Mouse (Mus musculus): Measurements from ENCODE around the gene Rabgef1. TPM values are rescaled to one million over a fixed set of nuclear protein-coding genes. Genes with fewer than 3 reads are reported as not detected.
A peak's percentile ranks its signal among the peaks of the same experiment; 100 is the strongest.

The Rabgef1 gene
- total RNA-seq, 2 experiments from 2014 or later = 35.6 to 41.5 TPM

- DNase-seq = peak; percentile 75
These were observed 481 bp downstream of the Rabgef1 start for GRCm38 (mm10) chr5:130171956-130172601.

GRCm38 (mm10) chr5:130173012-130173411 is 1.4 kb downstream of the Rabgef1 start:
- DNase-seq = no peak

GRCm38 (mm10) chr5:130177871-130178270 is 6.3 kb downstream of the Rabgef1 start:
- DNase-seq = no peak

- DNase-seq = no peak
These were observed 8.8 kb downstream of the Rabgef1 start for GRCm38 (mm10) chr5:130180362-130180761.

- DNase-seq = no peak
These were observed 10.3 kb downstream of the Rabgef1 start for GRCm38 (mm10) chr5:130181740-130182540.

DNA sequence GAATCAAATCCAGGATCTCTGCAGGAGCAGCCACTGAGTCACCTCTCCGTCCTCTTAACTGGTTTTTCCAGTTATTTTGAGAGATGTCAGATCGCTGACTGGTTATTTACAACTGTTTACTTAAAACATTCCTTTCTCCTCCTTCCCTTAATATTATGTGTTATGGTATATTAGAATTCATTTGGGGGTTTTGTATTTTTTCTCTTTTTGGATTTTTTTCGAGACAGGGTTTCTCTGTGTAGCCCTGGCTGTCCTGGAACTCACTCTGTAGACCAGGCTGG is 10.9 kb downstream of the Rabgef1 start:
- DNase-seq = no peak

DNA sequence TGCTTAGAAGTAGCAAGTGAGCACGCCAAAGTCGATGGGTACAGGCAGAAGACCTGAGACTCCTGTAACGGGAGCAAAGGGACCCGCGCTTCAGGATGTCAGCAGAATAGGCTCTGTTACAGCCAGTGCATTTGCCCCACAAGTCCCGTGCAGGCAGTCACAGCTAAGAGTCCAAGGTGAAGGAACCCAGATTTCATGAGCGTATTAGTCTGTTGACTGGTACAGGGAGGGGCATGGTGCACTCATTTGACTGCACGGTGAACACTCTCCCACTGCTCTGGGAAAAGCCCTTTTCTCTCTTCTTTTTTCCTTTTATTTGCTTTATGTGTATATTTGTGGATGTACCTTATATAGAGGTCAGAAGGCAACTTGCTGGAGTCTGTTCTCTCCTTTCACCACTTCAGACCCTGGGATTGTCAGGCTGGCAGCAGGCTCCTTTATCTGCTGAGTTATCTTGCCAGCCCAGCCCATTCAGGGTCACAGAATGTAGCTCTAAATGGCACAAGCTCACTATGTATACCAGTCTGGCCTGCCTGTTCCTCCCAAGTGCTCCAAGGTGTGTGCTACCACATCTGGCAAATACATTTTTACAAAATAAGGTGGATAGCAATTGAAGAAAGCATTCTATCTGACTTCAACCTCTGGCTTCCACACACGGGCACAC is 12.7 kb downstream of the Rabgef1 start:
- peak; percentile 53 for DNase-seq

DNA sequence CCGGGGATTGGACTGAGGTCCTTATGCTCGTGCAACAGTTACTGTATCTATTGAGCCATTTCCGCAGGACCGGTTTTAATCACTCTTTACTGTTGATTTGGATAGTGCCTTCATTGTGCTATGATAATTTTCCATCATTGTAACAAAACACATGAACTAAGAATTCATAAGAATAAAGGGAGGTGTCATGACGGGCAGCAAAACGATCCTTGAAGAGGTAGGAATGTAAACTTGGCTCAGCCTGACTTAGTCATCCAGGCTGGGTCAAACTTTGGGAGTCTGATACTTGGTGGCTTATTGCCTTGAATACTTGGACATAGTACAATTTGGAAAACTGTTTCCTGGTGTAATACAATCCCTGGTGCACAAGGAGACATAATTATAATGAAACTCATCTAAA is 13.7 kb downstream of the Rabgef1 start:
- no peak for DNase-seq

DNA sequence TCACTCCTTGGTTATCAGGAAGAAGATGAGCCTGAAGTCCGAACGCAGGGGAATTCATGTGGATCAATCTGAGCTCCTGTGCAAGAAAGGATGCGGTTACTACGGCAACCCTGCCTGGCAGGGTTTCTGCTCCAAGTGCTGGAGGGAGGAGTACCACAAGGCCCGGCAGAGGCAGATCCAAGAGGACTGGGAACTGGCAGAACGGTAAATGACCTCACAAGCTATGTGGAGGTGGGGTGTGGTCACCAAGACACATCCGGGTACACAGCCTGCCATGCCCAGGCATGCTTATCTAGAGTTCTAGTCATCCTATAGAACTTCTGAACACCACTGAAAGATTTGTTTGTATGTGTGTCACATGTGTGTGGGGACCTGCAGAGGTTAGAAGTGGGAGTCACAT is 15.8 kb downstream of the Rabgef1 start:
- peak; percentile 16 for DNase-seq

GRCm38 (mm10) chr5:130190909-130191308 is 19.3 kb downstream of the Rabgef1 start:
- no peak for DNase-seq

- DNase-seq = no peak
These were observed 20.3 kb downstream of the Rabgef1 start for GRCm38 (mm10) chr5:130191865-130192264.

DNA sequence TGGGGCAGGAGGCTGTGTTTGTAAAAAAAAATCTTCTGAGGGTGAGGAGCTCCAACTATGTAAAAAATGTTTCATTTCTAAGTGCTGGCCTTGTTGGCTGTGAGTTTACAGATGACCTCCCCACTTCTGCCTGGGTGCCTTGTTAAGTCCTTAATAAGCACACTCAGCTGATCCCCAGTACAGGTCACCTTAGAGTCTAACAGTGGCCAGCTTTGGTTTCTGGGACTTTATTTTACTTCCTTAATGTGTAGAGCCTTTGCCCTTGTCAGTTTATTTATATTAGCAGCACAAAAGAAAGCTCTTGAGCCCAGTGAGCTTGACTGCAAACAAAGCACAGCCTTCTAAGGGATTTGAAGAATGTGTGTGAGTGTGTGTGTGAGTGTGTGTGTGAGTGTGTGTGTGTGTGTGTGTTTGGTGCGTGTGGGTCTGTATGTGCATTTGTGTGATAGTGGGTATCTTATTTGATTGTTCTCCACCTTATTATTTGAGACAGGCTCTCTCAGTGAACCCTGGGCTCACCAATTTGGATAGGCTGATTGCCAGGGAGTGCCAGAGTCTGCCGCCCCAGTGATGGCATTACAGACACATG is 20.9 kb downstream of the Rabgef1 start:
- DNase-seq = no peak

DNA sequence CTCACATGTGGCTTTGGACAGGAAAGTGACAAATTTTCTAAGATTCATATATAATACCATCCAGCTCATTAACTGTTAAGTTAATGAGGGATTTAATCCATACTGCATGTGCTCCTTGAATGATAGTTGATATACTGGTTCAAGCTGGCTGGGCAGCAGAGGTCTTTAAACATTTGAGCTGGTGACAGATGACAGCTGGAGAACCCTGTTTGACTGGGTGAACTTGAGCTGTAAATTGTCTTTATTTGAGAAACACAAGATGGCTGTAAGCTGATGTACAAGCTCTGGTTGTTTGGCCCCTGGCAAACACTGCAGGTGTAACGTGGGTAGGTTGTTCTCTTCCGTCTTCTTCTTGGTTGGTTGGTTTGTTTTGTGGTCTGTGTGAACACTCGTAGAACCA is 22.2 kb downstream of the Rabgef1 start:
- DNase-seq = no peak

GRCm38 (mm10) chr5:130196307-130196706 is 24.7 kb downstream of the Rabgef1 start:
- DNase-seq = no peak

- no peak for DNase-seq
These were observed 25.9 kb downstream of the Rabgef1 start for GRCm38 (mm10) chr5:130197454-130197853.

DNA sequence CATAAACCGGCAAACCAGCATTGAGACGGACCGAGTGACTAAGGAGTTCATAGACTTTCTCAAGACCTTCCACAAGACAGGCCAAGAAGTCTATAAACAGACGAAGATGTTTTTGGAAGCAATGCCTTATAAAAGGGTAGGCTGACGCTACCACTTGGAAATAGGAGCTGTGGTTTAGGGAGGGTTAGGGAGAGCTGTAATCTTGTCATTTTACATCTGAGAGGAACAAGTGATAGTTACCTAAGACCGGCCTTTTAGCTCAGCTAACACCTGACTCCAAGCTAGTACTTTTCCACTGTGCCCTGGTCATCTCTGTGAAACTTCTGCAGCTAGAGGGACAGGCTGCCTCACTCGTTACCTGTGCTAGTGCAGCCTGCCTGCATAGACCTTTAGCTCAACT is 26.4 kb downstream of the Rabgef1 start:
- no peak for DNase-seq

- peak; percentile 60 for DNase-seq
These were observed 28.8 kb downstream of the Rabgef1 start for GRCm38 (mm10) chr5:130200233-130201029.

DNA sequence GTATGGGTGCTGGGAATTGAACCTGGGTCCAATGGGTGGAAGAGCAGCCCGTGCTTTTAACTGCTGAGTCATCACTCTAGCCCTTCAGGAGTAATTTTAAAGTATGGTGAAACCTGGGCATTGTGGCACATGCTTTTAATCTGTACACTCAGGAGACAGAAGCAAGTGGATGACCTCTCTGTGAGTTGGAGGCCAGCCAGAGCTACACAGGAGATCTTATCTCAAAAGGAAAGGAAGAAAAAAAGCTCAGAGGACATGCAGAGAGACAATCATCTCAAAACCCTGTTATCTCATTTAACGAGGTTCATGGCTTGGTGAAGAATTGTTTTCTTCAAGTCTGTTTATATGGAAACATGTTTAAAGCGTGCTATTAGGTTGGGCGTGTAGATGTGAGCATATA is 32.4 kb downstream of the Rabgef1 start:
- DNase-seq = peak; percentile 40

GRCm38 (mm10) chr5:130204560-130204959 is 33.0 kb downstream of the Rabgef1 start:
- no peak for DNase-seq

DNA sequence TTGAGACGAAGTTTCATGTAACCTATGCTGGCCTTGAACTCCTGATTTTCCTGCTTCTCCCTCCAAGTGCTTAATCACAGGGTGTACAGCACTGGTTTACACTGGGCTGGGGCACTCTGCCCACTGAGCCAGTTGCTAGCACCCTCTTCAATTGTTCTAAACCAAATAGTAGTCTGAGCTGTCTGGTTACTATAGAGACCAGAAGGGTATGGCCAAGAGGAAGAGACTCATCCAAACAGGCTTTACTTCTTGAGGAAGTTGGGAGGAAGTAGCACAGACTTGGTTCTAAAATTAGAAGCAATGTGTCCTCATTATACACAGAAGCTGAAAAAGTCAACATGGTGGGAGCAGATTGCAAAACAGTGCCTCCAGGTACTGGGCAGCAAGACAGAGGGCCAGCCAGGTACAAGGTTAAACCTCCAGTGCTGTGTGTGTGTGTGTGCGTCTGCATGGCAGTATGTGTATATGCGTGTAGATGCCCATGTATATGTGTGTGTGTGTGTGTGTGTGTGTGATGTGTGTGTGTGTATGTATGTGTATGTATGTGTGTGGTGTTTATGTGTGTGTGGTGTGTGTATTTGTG is 33.9 kb downstream of the Rabgef1 start:
- DNase-seq = no peak

DNA sequence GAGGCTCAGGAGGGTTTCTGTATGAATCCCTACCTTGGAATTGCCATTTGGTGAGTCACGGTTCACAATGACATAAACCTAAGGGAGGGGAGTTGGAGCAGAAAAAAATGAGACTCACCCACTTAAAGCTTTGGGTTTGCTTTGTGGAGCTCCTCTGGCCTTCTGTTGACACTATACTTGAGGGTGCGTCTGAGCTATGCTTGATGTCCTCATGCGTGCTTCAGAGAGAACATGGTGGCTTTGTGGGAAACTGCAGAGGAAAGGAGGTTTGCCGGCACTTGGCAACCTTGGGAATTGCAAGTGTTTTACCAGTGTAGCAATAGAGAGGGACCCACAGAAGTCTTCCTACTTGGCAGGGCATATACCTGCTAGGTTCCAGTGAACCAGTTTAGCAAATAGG is 35.7 kb downstream of the Rabgef1 start:
- no peak for DNase-seq

- DNase-seq = no peak
These were observed 41.4 kb downstream of the Rabgef1 start for GRCm38 (mm10) chr5:130212956-130213355.

All from adrenal gland, postnatal 10 days (tissue).